Mouse (Mus musculus): Measurements from ENCODE around the gene Avil.

The Avil gene

GRCm38 (mm10) chr10:126981746-126982145 is 18.8 kb upstream of the Avil start:
- peak; percentile 31 for DNase-seq (ENCODE audit: low spot score)

GRCm38 (mm10) chr10:126983193-126983725 is 17.2 kb upstream of the Avil start:
- no peak for DNase-seq (ENCODE audit: low spot score)

- DNase-seq (ENCODE audit: low spot score), result peak; percentile 46
Measured at GRCm38 (mm10) chr10:126984189-126985004, 16.1 kb upstream of the Avil start.

GRCm38 (mm10) chr10:126985127-126985526 is 15.4 kb upstream of the Avil start:
- DNase-seq (ENCODE audit: low spot score), result no peak

GRCm38 (mm10) chr10:126985579-126985978 is 14.9 kb upstream of the Avil start:
- no peak for DNase-seq (ENCODE audit: low spot score)

GRCm38 (mm10) chr10:126986541-126986961 is 14.0 kb upstream of the Avil start:
- DNase-seq (ENCODE audit: low spot score), result peak; percentile 71

- no peak for DNase-seq (ENCODE audit: low spot score)
Measured at GRCm38 (mm10) chr10:126987183-126988118, 13.1 kb upstream of the Avil start.

GRCm38 (mm10) chr10:126988513-126989165 is 11.9 kb upstream of the Avil start:
- no peak for DNase-seq (ENCODE audit: low spot score)

- DNase-seq (ENCODE audit: low spot score), result peak; percentile 82
Measured at GRCm38 (mm10) chr10:126990313-126991056, 10.0 kb upstream of the Avil start.

GRCm38 (mm10) chr10:126991676-126992075 is 8.8 kb upstream of the Avil start:
- no peak for DNase-seq (ENCODE audit: low spot score)

GRCm38 (mm10) chr10:126993621-126994020 is 6.9 kb upstream of the Avil start:
- no peak for DNase-seq (ENCODE audit: low spot score)

- no peak for DNase-seq (ENCODE audit: low spot score)
Measured at GRCm38 (mm10) chr10:126997340-126998113, 3.0 kb upstream of the Avil start.

- DNase-seq (ENCODE audit: low spot score), result no peak
Measured at GRCm38 (mm10) chr10:127001297-127001696, 788 bp downstream of the Avil start.

GRCm38 (mm10) chr10:127002056-127002455 is 1.5 kb downstream of the Avil start:
- no peak for DNase-seq (ENCODE audit: low spot score)

GRCm38 (mm10) chr10:127002765-127003164 is 2.3 kb downstream of the Avil start:
- DNase-seq (ENCODE audit: low spot score), result no peak

- no peak for DNase-seq (ENCODE audit: low spot score)
Measured at GRCm38 (mm10) chr10:127003334-127003733, 2.8 kb downstream of the Avil start.

- no peak for DNase-seq (ENCODE audit: low spot score)
Measured at GRCm38 (mm10) chr10:127003806-127004205, 3.3 kb downstream of the Avil start.

- no peak for DNase-seq (ENCODE audit: low spot score)
Measured at GRCm38 (mm10) chr10:127016488-127016887, 16.0 kb downstream of the Avil start.

GRCm38 (mm10) chr10:127017071-127017470 is 16.6 kb downstream of the Avil start:
- DNase-seq (ENCODE audit: low spot score), result no peak

GRCm38 (mm10) chr10:127018422-127018821 is 17.9 kb downstream of the Avil start:
- DNase-seq (ENCODE audit: low spot score), result no peak

Measured in adipocyte (in vitro differentiated cells).